Mouse (Mus musculus) MEL (cell line): Measurements from ENCODE around the gene Dus2. TPM values are rescaled to one million over a fixed set of nuclear protein-coding genes. Genes with fewer than 3 reads are reported as not detected.

Experiments used
- DNase-seq: peaks from one replicate; pipeline ENCODE4 v3.0.0; 2011; ENCODE audit warnings: low read depth, low spot score
- H3K27ac ChIP-seq: 2 replicates; pipeline ENCODE4 v1.5.1; 2012; ENCODE audit warnings: low read depth, mild to moderate bottlenecking, control low read depth, low read length, moderate library complexity; ENCODE audit not compliant: control insufficient read depth
- H3K27me3 ChIP-seq, 2 experiments: fragments of 150-350 bp in 1 of 2; sonication (generic) in 1 of 2; 2 replicates each; pipeline ENCODE4 v1.6.1; 2012; ENCODE audit warnings: low read length in 2 of 2, mild to moderate bottlenecking in 2 of 2, improper control_type of control experiment in 1 of 2, moderate library complexity in 1 of 2; ENCODE audit not compliant: insufficient read depth in 2 of 2, control insufficient read depth in 1 of 2
- H3K36me3 ChIP-seq, 2 experiments: 2 replicates each; pipeline ENCODE4 v1.6.1; 2012 to 2014; ENCODE audit warnings: low read length in 2 of 2, improper control_type of control experiment in 1 of 2, inconsistent platforms in 1 of 2, mild to moderate bottlenecking in 1 of 2; ENCODE audit not compliant: insufficient read depth in 2 of 2, control insufficient read depth in 1 of 2
- H3K4me1 ChIP-seq, 2 experiments: fragments of 150-350 bp in 1 of 2; sonication (generic) in 1 of 2; 2 replicates each; pipeline ENCODE4 v1.6.1; 2012; ENCODE audit warnings: low read length in 2 of 2, improper control_type of control experiment in 1 of 2, mild to moderate bottlenecking in 1 of 2; ENCODE audit not compliant: insufficient read depth in 2 of 2, control insufficient read depth in 1 of 2
- H3K4me3 ChIP-seq, 2 experiments: fragments of 150-350 bp in 1 of 2; sonication (generic) in 1 of 2; 2 replicates each; pipeline ENCODE4 v1.5.1; 2012; ENCODE audit warnings: low read depth in 2 of 2, low read length in 2 of 2, mild to moderate bottlenecking in 2 of 2, moderate library complexity in 2 of 2, control low read depth in 1 of 2, improper control_type of control experiment in 1 of 2; ENCODE audit not compliant: control insufficient read depth in 1 of 2, insufficient read depth in 1 of 2
- H3K79me2 ChIP-seq: 2 replicates; pipeline ENCODE4 v1.6.1; 2012; ENCODE audit warnings: mild to moderate bottlenecking, low read length, moderate library complexity; ENCODE audit not compliant: control insufficient read depth, poor library complexity, insufficient read depth
- H3K9ac ChIP-seq: 2 replicates; pipeline ENCODE4 v1.6.1; 2012; ENCODE audit warnings: low read depth, mild to moderate bottlenecking, control low read depth, low read length, moderate library complexity; ENCODE audit not compliant: control insufficient read depth, poor library complexity, severe bottlenecking
- H3K9me3 ChIP-seq: fragments of 150-350 bp; sonication (generic); replicated peaks from 2 replicates; pipeline ENCODE4 v1.6.1; 2012; ENCODE audit warnings: mild to moderate bottlenecking, low read length, improper control_type of control experiment, moderate library complexity; ENCODE audit not compliant: insufficient read depth
- CHD2 ChIP-seq: IDR thresholded peaks from 2 replicates; pipeline ENCODE4 v1.6.1; 2011; ENCODE audit warnings: low read length, improper control_type of control experiment
- E2F4 ChIP-seq: IDR thresholded peaks from 2 replicates; pipeline ENCODE4 v1.6.1; 2011; ENCODE audit warnings: low read depth, low read length, improper control_type of control experiment, borderline replicate concordance
- ELF1 ChIP-seq: IDR thresholded peaks from 2 replicates; pipeline ENCODE4 v1.6.1; 2014; ENCODE audit warnings: low read depth, mild to moderate bottlenecking, inconsistent platforms, low read length, improper control_type of control experiment, moderate library complexity
- EP300 ChIP-seq, 2 experiments: IDR thresholded peaks; 2 replicates each; pipeline ENCODE4 v1.6.1; 2011; ENCODE audit warnings: improper control_type of control experiment in 2 of 2, low read length in 2 of 2, low read depth in 1 of 2, mild to moderate bottlenecking in 1 of 2
- ETS1 ChIP-seq: IDR thresholded peaks from 2 replicates; pipeline ENCODE4 v1.6.1; 2012; ENCODE audit warnings: low read depth, mild to moderate bottlenecking, inconsistent platforms, low read length, improper control_type of control experiment, moderate library complexity
- GABPA ChIP-seq: IDR thresholded peaks from 2 replicates; pipeline ENCODE4 v1.6.1; 2012; ENCODE audit warnings: low read depth, mild to moderate bottlenecking, inconsistent platforms, low read length, improper control_type of control experiment, moderate library complexity
- GATA1 ChIP-seq: IDR thresholded peaks from 2 replicates; pipeline ENCODE4 v1.6.1; 2011; ENCODE audit warnings: low read depth, low read length, improper control_type of control experiment
- JUND ChIP-seq: IDR thresholded peaks from 2 replicates; pipeline ENCODE4 v1.6.1; 2011; ENCODE audit warnings: low read depth, mild to moderate bottlenecking, improper control_type of control experiment, low read length
- KAT2A ChIP-seq: conservative IDR thresholded peaks from 2 replicates; pipeline ENCODE4 v1.6.1; 2012; ENCODE audit warnings: low read depth, low read length, improper control_type of control experiment, inconsistent platforms
- MAFK ChIP-seq: IDR thresholded peaks from 2 replicates; pipeline ENCODE4 v1.6.1; 2011; ENCODE audit warnings: low read depth, mild to moderate bottlenecking, low read length, improper control_type of control experiment, borderline replicate concordance
- MEF2A ChIP-seq: IDR thresholded peaks from 2 replicates; pipeline ENCODE4 v1.6.1; 2014; ENCODE audit warnings: low read depth, mild to moderate bottlenecking, inconsistent platforms, low read length, improper control_type of control experiment; ENCODE audit not compliant: poor library complexity, insufficient replicate concordance, severe bottlenecking; ENCODE audit errors: extremely low read depth
- MXI1 ChIP-seq: IDR thresholded peaks from 2 replicates; pipeline ENCODE4 v1.6.1; 2011; ENCODE audit warnings: mild to moderate bottlenecking, low read depth, low read length, improper control_type of control experiment
- MYC ChIP-seq: IDR thresholded peaks from 2 replicates; pipeline ENCODE4 v1.6.1; 2011; ENCODE audit warnings: low read depth, mild to moderate bottlenecking, low read length, improper control_type of control experiment, moderate library complexity
- NRF1 ChIP-seq: IDR thresholded peaks from 2 replicates; pipeline ENCODE4 v1.6.1; 2014; ENCODE audit warnings: low read depth, mild to moderate bottlenecking, inconsistent platforms, low read length, improper control_type of control experiment, moderate library complexity; ENCODE audit not compliant: poor library complexity, insufficient read depth, severe bottlenecking
- POLR2A ChIP-seq, 2 experiments: IDR thresholded peaks; 2 replicates each; pipeline ENCODE4 v1.6.1; 2011 to 2012; ENCODE audit warnings: low read length in 2 of 2, mild to moderate bottlenecking in 2 of 2, control low read depth in 1 of 2, improper control_type of control experiment in 1 of 2, low read depth in 1 of 2, moderate library complexity in 1 of 2; ENCODE audit not compliant: control insufficient read depth in 1 of 2, insufficient read depth in 1 of 2, poor library complexity in 1 of 2
- POLR2AphosphoS2 ChIP-seq: IDR thresholded peaks from 2 replicates; pipeline ENCODE4 v1.6.1; 2011; ENCODE audit warnings: low read length, improper control_type of control experiment
- POLR2AphosphoS5 ChIP-seq: IDR thresholded peaks from 2 replicates; pipeline ENCODE4 v1.6.1; 2012; ENCODE audit warnings: low read depth, borderline replicate concordance, mild to moderate bottlenecking, inconsistent platforms, low read length, moderate library complexity, mixed read lengths
- RAD21 ChIP-seq: IDR thresholded peaks from 2 replicates; pipeline ENCODE4 v1.6.1; 2011; ENCODE audit warnings: mild to moderate bottlenecking, low read depth, low read length, improper control_type of control experiment
- RCOR1 ChIP-seq: IDR thresholded peaks from 2 replicates; pipeline ENCODE4 v1.6.1; 2012; ENCODE audit warnings: low read depth, mild to moderate bottlenecking, inconsistent platforms, low read length, improper control_type of control experiment
- SIN3A ChIP-seq: IDR thresholded peaks from 2 replicates; pipeline ENCODE4 v1.6.1; 2012; ENCODE audit warnings: low read length, improper control_type of control experiment, inconsistent platforms
- TAL1 ChIP-seq: IDR thresholded peaks from 2 replicates; pipeline ENCODE4 v1.6.1; 2012; ENCODE audit warnings: mild to moderate bottlenecking, inconsistent platforms, low read length, moderate library complexity, mixed read lengths
- TBP ChIP-seq: IDR thresholded peaks from 2 replicates; pipeline ENCODE4 v1.8.0; 2011; ENCODE audit warnings: low read depth, low read length, improper control_type of control experiment
- TCF12 ChIP-seq: IDR thresholded peaks from 2 replicates; pipeline ENCODE4 v1.6.1; 2014; ENCODE audit warnings: low read depth, mild to moderate bottlenecking, inconsistent platforms, low read length, improper control_type of control experiment, moderate library complexity
- UBTF ChIP-seq: IDR thresholded peaks from 2 replicates; pipeline ENCODE4 v1.6.1; 2012; ENCODE audit warnings: low read depth, mild to moderate bottlenecking, inconsistent platforms, low read length, improper control_type of control experiment, moderate library complexity, borderline replicate concordance; ENCODE audit not compliant: insufficient read depth
- USF1 ChIP-seq: IDR thresholded peaks from 2 replicates; pipeline ENCODE4 v1.6.1; 2014; ENCODE audit warnings: low read depth, mild to moderate bottlenecking, inconsistent platforms, low read length, improper control_type of control experiment, moderate library complexity
- USF2 ChIP-seq, 2 experiments: IDR thresholded peaks; 2 replicates each; pipeline ENCODE4 v1.6.1; 2011 to 2012; ENCODE audit warnings: improper control_type of control experiment in 2 of 2, low read length in 2 of 2, borderline replicate concordance in 1 of 2, inconsistent platforms in 1 of 2, low read depth in 1 of 2, mild to moderate bottlenecking in 1 of 2; ENCODE audit not compliant: insufficient read depth in 1 of 2
- ZC3H11A ChIP-seq: IDR thresholded peaks from 2 replicates; pipeline ENCODE4 v1.6.1; 2012; ENCODE audit warnings: low read depth, mild to moderate bottlenecking, inconsistent platforms, low read length, improper control_type of control experiment
- ZMIZ1 ChIP-seq: IDR thresholded peaks from 2 replicates; pipeline ENCODE4 v1.6.1; 2012; ENCODE audit warnings: low read depth, mild to moderate bottlenecking, inconsistent platforms, low read length, improper control_type of control experiment, moderate library complexity
- ZNF384 ChIP-seq: IDR thresholded peaks from 2 replicates; pipeline ENCODE4 v1.6.1; 2012; ENCODE audit warnings: low read depth, mild to moderate bottlenecking, inconsistent platforms, low read length, improper control_type of control experiment
- polyA plus RNA-seq, 2 experiments: library from polyadenylated mRNA; stranded (reverse) in 1 of 2; unstranded in 1 of 2; fragments of >175 nt in 1 of 2; fragments of >200 nt in 1 of 2; gene quantifications; 2 replicates each; pipeline versions ENCODE4 v1.2.1 to v1.2.4; 2012; ENCODE audit warnings: low replicate concordance in 2 of 2, low read depth in 1 of 2; ENCODE audit not compliant: insufficient read length in 2 of 2, insufficient read depth in 1 of 2, missing spikeins in 1 of 2
- total RNA-seq: library from RNA; depleted of rRNA; stranded (reverse); fragments of 300-350 nt; gene quantifications from 2 replicates; pipeline ENCODE4 v1.2.3, GENCODE M21; 2012

Gene Dus2
- total and polyA plus RNA-seq, 3 experiments: 9.2 to 11.9 TPM; not detected in 1

GRCm38 (mm10) chr8:106063046-106063445 is 71.9 kb downstream of the Dus2 start:
- H3K4me3 ChIP-seq: peak overlapping the region in 1 of 2 experiments; percentile 34; a peak in 2 of 4 replicates

GRCm38 (mm10) chr8:106066721-106067120 is 75.6 kb downstream of the Dus2 start:
- H3K9me3 ChIP-seq: no peaks in the 10 kb centered on the region
- TF ChIP-seq ZNF384: peak; percentile 22; the same call in 1 of the 2 replicates
- TF ChIP-seq MAFK: no peak
- H3K4me1 ChIP-seq: peaks cover 8 to 16% of the 10 kb centered on the region in 2 experiments
- H3K4me3 ChIP-seq: no peak overlapping the region
- H3K36me3 ChIP-seq: peaks cover 0 to 34% of the 10 kb centered on the region in 2 experiments; a peak in 2 of 4 replicates
- no peaks in the 10 kb centered on the region for H3K27me3 ChIP-seq
- DNase-seq: no peak
- peaks cover 68% of the 10 kb centered on the region for H3K79me2 ChIP-seq
- no peak overlapping the region for H3K27ac ChIP-seq
- H3K9ac ChIP-seq: no peak overlapping the region

More at GRCm38 (mm10) chr8:106063046-106063445, 71.9 kb downstream of the Dus2 start:
- Histone ChIP-seq H3K36me3 (peaks cover 0 to 44% of the 10 kb centered on the region in 2 experiments; a peak in 2 of 4 replicates), H3K27ac (peak overlapping the region; percentile 8), H3K9ac (no peak overlapping the region), H3K27me3 (no peaks in the 10 kb centered on the region)
- 0 out of 2 replicates have a peak, but pooled peaks have one; percentile 56 for TF ChIP-seq MYC
- TF ChIP-seq TAL1: peak; percentile 52
- no peak for TF ChIP-seq GABPA
- no peak for TF ChIP-seq POLR2AphosphoS5
- TF ChIP-seq KAT2A: no peak
- no peak for TF ChIP-seq RAD21
- no peak for TF ChIP-seq ZMIZ1
- TF ChIP-seq TCF12: no peak
- TF ChIP-seq MAFK: no peak
- TF ChIP-seq USF1: no peak
- TF ChIP-seq RCOR1: no peak
- no peak; a peak in 1 of 4 replicates for TF ChIP-seq POLR2A (IDR thresholded peaks at IDR 0.05; ENCODE audit: control insufficient read depth in 1 of 2, insufficient read depth in 1 of 2, low read depth in 1 of 2, low read length in 2 of 2, poor library complexity in 1 of 2)
- TF ChIP-seq UBTF: no peak
- TF ChIP-seq ELF1: peak; percentile 68
- TF ChIP-seq EP300 (IDR thresholded peaks at IDR 0.05; ENCODE audit: low read depth in 1 of 2, low read length in 2 of 2): peak; percentile 35 to 40; a peak in 2 of 4 replicates
- TF ChIP-seq CHD2: no peak
- no peak for TF ChIP-seq ZNF384
- 0 out of 2 replicates have a peak, but pooled peaks have one; percentile 40 for TF ChIP-seq TBP
- TF ChIP-seq MXI1: peak; percentile 38
- peak; percentile 37; the same call in 1 of the 2 replicates for TF ChIP-seq ETS1
- no peak for TF ChIP-seq MEF2A
- TF ChIP-seq JUND: no peak
- peak; percentile 73 for TF ChIP-seq NRF1
- TF ChIP-seq E2F4: no peak
- no peak for TF ChIP-seq USF2 (IDR thresholded peaks at IDR 0.05; ENCODE audit: borderline replicate concordance in 1 of 2, insufficient read depth in 1 of 2, low read depth in 1 of 2, low read length in 2 of 2)
- TF ChIP-seq POLR2AphosphoS2: no peak
- no peak for TF ChIP-seq ZC3H11A
- peak; percentile 22; the same call in 1 of the 2 replicates for TF ChIP-seq SIN3A
- TF ChIP-seq GATA1: peak; percentile 65
- TF ChIP-seq, all 39 proteins: peak for 10
- Histone ChIP-seq H3K4me1 (peaks cover 9 to 18% of the 10 kb centered on the region in 2 experiments), H3K9me3 (no peaks in the 10 kb centered on the region), H3K79me2 (peaks cover 69% of the 10 kb centered on the region)
- DNase-seq: peak; percentile 71
